ENCODE assay signal across 14 mouse cellular contexts in the genomic region with DNA sequence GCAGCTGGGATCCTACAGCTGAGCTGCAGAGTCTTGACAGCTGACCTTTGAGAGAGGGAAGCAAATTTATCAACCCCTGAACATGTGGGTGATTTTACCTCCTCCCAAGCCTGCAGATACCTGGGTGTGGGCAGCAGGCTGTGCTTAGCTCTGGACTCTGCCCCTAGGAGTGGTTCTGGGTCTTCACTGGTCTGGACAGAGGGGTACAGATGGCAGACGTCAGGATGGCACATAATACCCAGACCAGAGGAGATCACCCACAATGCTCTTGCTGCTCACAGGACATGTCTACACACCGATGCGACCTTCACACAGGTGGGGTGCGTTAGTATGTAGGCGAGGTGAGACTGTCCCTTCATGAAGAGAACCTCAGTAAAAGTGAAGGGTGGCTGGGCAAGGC. TPM values are rescaled to one million over a fixed set of nuclear protein-coding genes. Genes with fewer than 3 reads are reported as not detected.
DNase-seq lines count a peak whose midpoint lies in the region; ATAC-seq and TF ChIP-seq lines count a peak whose summit lies in the region.
"Had no signal": no experiment of that assay in that cellular context is flagged by ENCODE, and none has a peak within 500 bp of the region (broad histone marks: within the 10 kb centered on the region; RNA-seq: fewer than 3 reads in every experiment).

No protein-coding gene starts in this region.

- WGBS in heart, embryonic 11.5 days (ENCODE audit: insufficient replicate concordance), result 85% methylated on average over 5 of the region's 5 CpGs
- whole genome bisulfite sequencing in midbrain, embryonic 10.5 days, result 90% methylated on average over 5 of the region's 5 CpGs
- 91% methylated on average over 5 of the region's 5 CpGs for WGBS in midbrain, postnatal 0 days
- WGBS in hindbrain, embryonic 14.5 days, result 88% methylated on average over 5 of the region's 5 CpGs
- 80% methylated on average over 5 of the region's 5 CpGs for WGBS in stomach, embryonic 14.5 days

- peaks cover 20% of the 10 kb centered on the region for H3K4me1 ChIP-seq in heart, embryonic 11.5 days (ENCODE audit: control insufficient read depth, insufficient read depth, low read length)
- peaks cover 33% of the 10 kb centered on the region for H3K4me1 ChIP-seq in midbrain, embryonic 10.5 days
- 0 out of 2 replicates have a peak, but pooled peaks cover 3% of the 10 kb centered on the region for H3K4me1 ChIP-seq in midbrain, postnatal 0 days (ENCODE audit: insufficient read depth, low read length)
- peaks cover 19% of the 10 kb centered on the region for H3K4me1 ChIP-seq in hindbrain, embryonic 14.5 days (replicated peaks; ENCODE audit: control insufficient read depth, insufficient read depth, low read length)
- H3K4me1 ChIP-seq in stomach, embryonic 14.5 days (ENCODE audit: control insufficient read depth, insufficient read depth, low read length), result peaks cover 20% of the 10 kb centered on the region

- H3K9me3 ChIP-seq in heart, embryonic 11.5 days (replicated peaks; ENCODE audit: control insufficient read depth, low read length), result no peaks in the 10 kb centered on the region
- no peaks in the 10 kb centered on the region for H3K9me3 ChIP-seq in midbrain, embryonic 10.5 days (replicated peaks)
- no peaks in the 10 kb centered on the region for H3K9me3 ChIP-seq in midbrain, postnatal 0 days (ENCODE audit: low read length)
- H3K9me3 ChIP-seq in hindbrain, embryonic 14.5 days (ENCODE audit: control insufficient read depth, low read length), result no peaks in the 10 kb centered on the region
- no peaks in the 10 kb centered on the region for H3K9me3 ChIP-seq in stomach, embryonic 14.5 days (ENCODE audit: control insufficient read depth, low read depth, low read length)
- H3K9me3 ChIP-seq: embryonic facial prominence, embryonic 15.5 days had no signal

- intact Hi-C loops in heart, postnatal 14 days (cut with DNase I), result loop anchor here (5.0 kb wide), 1 partner anchor 702 kb away; no protein-coding TSS in a partner anchor

- no peaks in the 10 kb centered on the region for H3K27me3 ChIP-seq in heart, embryonic 11.5 days (ENCODE audit: control insufficient read depth, insufficient read depth, low read length)
- H3K27me3 ChIP-seq in midbrain, embryonic 10.5 days (ENCODE audit: low read depth, poor library complexity, severe bottlenecking), result no peaks in the 10 kb centered on the region
- H3K27me3 ChIP-seq in midbrain, postnatal 0 days (ENCODE audit: insufficient read depth, low read length), result no peaks in the 10 kb centered on the region
- no peaks in the 10 kb centered on the region for H3K27me3 ChIP-seq in hindbrain, embryonic 14.5 days (ENCODE audit: control insufficient read depth, insufficient read depth, low read length)
- no peaks in the 10 kb centered on the region for H3K27me3 ChIP-seq in stomach, embryonic 14.5 days (ENCODE audit: control insufficient read depth, insufficient read depth, low read length)
- H3K27me3 ChIP-seq: embryonic facial prominence, embryonic 15.5 days; Patski had no signal

- no peak for DNase-seq in heart, postnatal 14 days
- no peak for DNase-seq in midbrain, embryonic 10.5 days (ENCODE audit: low spot score)
- no peak for DNase-seq in midbrain, postnatal 0 days (ENCODE audit: low spot score)
- no peak for DNase-seq in hindbrain, embryonic 14.5 days (ENCODE audit: low spot score)
- no peak for DNase-seq in embryo, embryonic 10.5 days (ENCODE audit: low spot score)
- DNase-seq in T-cell, adult 2 months (ENCODE audit: low spot score), result no peak
- DNase-seq: adrenal gland, postnatal 25 days; kidney, postnatal 10 days; lung, adult 18-20 months; thymus, postnatal 14 days had no signal

- TF ChIP-seq CTCF in midbrain, postnatal 0 days (IDR thresholded peaks at IDR 0.05), result no peak

- no peak overlapping the region for H3K27ac ChIP-seq in heart, embryonic 11.5 days (ENCODE audit: low read depth, low read length)
- H3K27ac ChIP-seq in midbrain, embryonic 10.5 days (replicated peaks), result peak overlapping the region; percentile 97
- no peak overlapping the region for H3K27ac ChIP-seq in midbrain, postnatal 0 days (ENCODE audit: low read depth, low read length)
- H3K27ac ChIP-seq in hindbrain, embryonic 14.5 days, result no peak overlapping the region
- no peak overlapping the region; the same call in 1 of the 2 replicates for H3K27ac ChIP-seq in stomach, embryonic 14.5 days (ENCODE audit: low read length)

- no peak overlapping the region for H3K4me3 ChIP-seq in heart, embryonic 11.5 days (ENCODE audit: low read depth, low read length)
- peak overlapping the region; percentile 72; the same call in 1 of the 2 replicates for H3K4me3 ChIP-seq in midbrain, embryonic 10.5 days
- H3K4me3 ChIP-seq in midbrain, postnatal 0 days (ENCODE audit: low read depth, low read length), result no peak overlapping the region
- H3K4me3 ChIP-seq in hindbrain, embryonic 14.5 days (replicated peaks; ENCODE audit: low read length), result no peak overlapping the region
- no peak overlapping the region for H3K4me3 ChIP-seq in stomach, embryonic 14.5 days (ENCODE audit: low read depth, low read length)

- ATAC-seq in heart, embryonic 11.5 days (replicated peaks; ENCODE audit: insufficient number of reproducible peaks, low FRiP score, low TSS enrichment), result no peak
- ATAC-seq in midbrain, postnatal 0 days (ENCODE audit: low FRiP score), result no peak
- ATAC-seq in hindbrain, embryonic 14.5 days (ENCODE audit: low FRiP score), result no peak
- no peak for ATAC-seq in stomach, embryonic 14.5 days (ENCODE audit: insufficient number of reproducible peaks, insufficient read depth, low FRiP score, low read depth)
- ATAC-seq: Patski had no signal

- H3K36me3 ChIP-seq in heart, embryonic 11.5 days (ENCODE audit: control insufficient read depth, insufficient read depth, low read length), result no peaks in the 10 kb centered on the region
- H3K36me3 ChIP-seq in midbrain, embryonic 10.5 days, result peaks cover 21% of the 10 kb centered on the region
- peaks cover 5% of the 10 kb centered on the region; the same call in 1 of the 2 replicates for H3K36me3 ChIP-seq in midbrain, postnatal 0 days (ENCODE audit: insufficient read depth, low read length)
- H3K36me3 ChIP-seq in hindbrain, embryonic 14.5 days (replicated peaks; ENCODE audit: control insufficient read depth, insufficient read depth), result peaks cover 17% of the 10 kb centered on the region
- peaks cover 9% of the 10 kb centered on the region; the same call in 1 of the 2 replicates for H3K36me3 ChIP-seq in stomach, embryonic 14.5 days (ENCODE audit: control insufficient read depth, insufficient read depth, low read length)

- no peak overlapping the region for H3K4me2 ChIP-seq in heart, embryonic 11.5 days
- no peak overlapping the region for H3K4me2 ChIP-seq in midbrain, postnatal 0 days (ENCODE audit: low read depth, low read length, poor library complexity, severe bottlenecking)
- peak overlapping the region; percentile 93 for H3K4me2 ChIP-seq in hindbrain, embryonic 14.5 days (replicated peaks)
- H3K4me2 ChIP-seq in stomach, embryonic 14.5 days (replicated peaks; ENCODE audit: low read depth, low read length), result peak overlapping the region; percentile 93

- H3K9ac ChIP-seq in heart, embryonic 11.5 days (ENCODE audit: low read depth, low read length), result 0 out of 2 replicates have a peak overlapping the region, but pooled peaks have one; percentile 12
- no peak overlapping the region for H3K9ac ChIP-seq in midbrain, postnatal 0 days (replicated peaks; ENCODE audit: low read length, poor library complexity, severe bottlenecking)
- peak overlapping the region; percentile 63; the same call in 1 of the 2 replicates for H3K9ac ChIP-seq in hindbrain, embryonic 14.5 days
- no peak overlapping the region for H3K9ac ChIP-seq in stomach, embryonic 14.5 days (replicated peaks; ENCODE audit: low read depth, low read length)

RNA-seq across cellular contexts. Expression of gene Gpr137, which starts 7.3 kb away (rescaled TPM):
- 22.4 and 23.7 TPM in 2 replicates for polyA plus RNA-seq in heart, embryonic 11.5 days (2014; fragmentation: Nextera tagmentation; extraction: Ambion mirVana)
- 10 to 100 TPM; 34.1 to 40.0 TPM for total RNA-seq in heart, postnatal 14 days (2021)
- 29.5 and 33.9 TPM in 2 replicates for polyA plus RNA-seq in midbrain, embryonic 10.5 days (2016; fragmentation: Nextera tagmentation; extraction: Ambion mirVana)
- total RNA-seq in midbrain, postnatal 0 days (2014; rRNA removed), result 88.5 and 101 TPM in 2 replicates
- 77.6 and 78.8 TPM in 2 replicates for polyA plus RNA-seq in midbrain, postnatal 0 days (2015; fragmentation: Nextera tagmentation; extraction: Ambion mirVana)
- polyA plus RNA-seq in hindbrain, embryonic 14.5 days (2014; fragmentation: Nextera tagmentation; extraction: Ambion mirVana), result 60.2 and 68.8 TPM in 2 replicates
- 21.8 and 24.8 TPM in 2 replicates for polyA plus RNA-seq in stomach, embryonic 14.5 days (2014; fragmentation: Nextera tagmentation; extraction: Ambion mirVana)

RNA-seq across cellular contexts. Expression of gene Bad, which starts 7.9 kb away (rescaled TPM):
- 54.9 and 55.7 TPM in 2 replicates for polyA plus RNA-seq in heart, embryonic 11.5 days (2014; fragmentation: Nextera tagmentation; extraction: Ambion mirVana)
- 10 to 100 TPM; 28.6 to 29.9 TPM for total RNA-seq in heart, postnatal 14 days (2021)
- polyA plus RNA-seq in midbrain, embryonic 10.5 days (2016; fragmentation: Nextera tagmentation; extraction: Ambion mirVana), result 66.6 and 69.8 TPM in 2 replicates
- total RNA-seq in midbrain, postnatal 0 days (2014; rRNA removed), result 50.3 and 55.9 TPM in 2 replicates
- 91.6 and 104 TPM in 2 replicates for polyA plus RNA-seq in midbrain, postnatal 0 days (2015; fragmentation: Nextera tagmentation; extraction: Ambion mirVana)
- polyA plus RNA-seq in hindbrain, embryonic 14.5 days (2014; fragmentation: Nextera tagmentation; extraction: Ambion mirVana), result 81.8 and 84.5 TPM in 2 replicates
- 69.1 and 70.8 TPM in 2 replicates for polyA plus RNA-seq in stomach, embryonic 14.5 days (2014; fragmentation: Nextera tagmentation; extraction: Ambion mirVana)

RNA-seq across cellular contexts. Expression of gene Kcnk4, which starts 15.2 kb away (rescaled TPM):
- 0.17 and 0.46 TPM in 2 replicates for polyA plus RNA-seq in heart, embryonic 11.5 days (2014; fragmentation: Nextera tagmentation; extraction: Ambion mirVana)
- under 1 TPM in 1 of 2 experiments, not detected in 1; 0.26 TPM for total RNA-seq in heart, postnatal 14 days (2021)
- polyA plus RNA-seq in midbrain, embryonic 10.5 days (2016; fragmentation: Nextera tagmentation; extraction: Ambion mirVana), result 0.11 TPM in 1 of 2 replicates, not detected in the other
- total RNA-seq in midbrain, postnatal 0 days (2014; rRNA removed), result 7.9 and 13.6 TPM in 2 replicates
- 17.8 and 18.0 TPM in 2 replicates for polyA plus RNA-seq in midbrain, postnatal 0 days (2015; fragmentation: Nextera tagmentation; extraction: Ambion mirVana)
- polyA plus RNA-seq in hindbrain, embryonic 14.5 days (2014; fragmentation: Nextera tagmentation; extraction: Ambion mirVana), result 8.5 and 10.9 TPM in 2 replicates
- 0.35 and 0.95 TPM in 2 replicates for polyA plus RNA-seq in stomach, embryonic 14.5 days (2014; fragmentation: Nextera tagmentation; extraction: Ambion mirVana)

RNA-seq across cellular contexts. Expression of gene Catsperz, which starts 24.4 kb away (rescaled TPM):
- 1.9 and 3.9 TPM in 2 replicates for polyA plus RNA-seq in heart, embryonic 11.5 days (2014; fragmentation: Nextera tagmentation; extraction: Ambion mirVana)
- not detected for total RNA-seq in heart, postnatal 14 days (2021)
- polyA plus RNA-seq in midbrain, embryonic 10.5 days (2016; fragmentation: Nextera tagmentation; extraction: Ambion mirVana), result 0.35 and 0.43 TPM in 2 replicates
- 0.52 and 1.1 TPM in 2 replicates for total RNA-seq in midbrain, postnatal 0 days (2014; rRNA removed)
- 2.1 and 3.0 TPM in 2 replicates for polyA plus RNA-seq in midbrain, postnatal 0 days (2015; fragmentation: Nextera tagmentation; extraction: Ambion mirVana)
- polyA plus RNA-seq in hindbrain, embryonic 14.5 days (2014; fragmentation: Nextera tagmentation; extraction: Ambion mirVana), result 1.7 and 2.3 TPM in 2 replicates
- 1.5 and 1.8 TPM in 2 replicates for polyA plus RNA-seq in stomach, embryonic 14.5 days (2014; fragmentation: Nextera tagmentation; extraction: Ambion mirVana)
- total RNA-seq: adrenal gland, postnatal 25 days had no signal

RNA-seq across cellular contexts. Expression of gene Ppp1r14b, which starts 25.2 kb away (rescaled TPM):
- polyA plus RNA-seq in heart, embryonic 11.5 days (2014; fragmentation: Nextera tagmentation; extraction: Ambion mirVana), result 162 and 177 TPM in 2 replicates
- 100 to 1,000 TPM in 1 of 2 experiments, 10 to 100 TPM in 1; 89.8 to 120 TPM for total RNA-seq in heart, postnatal 14 days (2021)
- 90.8 and 116 TPM in 2 replicates for polyA plus RNA-seq in midbrain, embryonic 10.5 days (2016; fragmentation: Nextera tagmentation; extraction: Ambion mirVana)
- 137 and 150 TPM in 2 replicates for total RNA-seq in midbrain, postnatal 0 days (2014; rRNA removed)
- polyA plus RNA-seq in midbrain, postnatal 0 days (2015; fragmentation: Nextera tagmentation; extraction: Ambion mirVana), result 143 and 144 TPM in 2 replicates
- 211 and 215 TPM in 2 replicates for polyA plus RNA-seq in hindbrain, embryonic 14.5 days (2014; fragmentation: Nextera tagmentation; extraction: Ambion mirVana)
- 99.5 and 103 TPM in 2 replicates for polyA plus RNA-seq in stomach, embryonic 14.5 days (2014; fragmentation: Nextera tagmentation; extraction: Ambion mirVana)

Comparison
In these comparisons a context has a peak if more than half of its experiments do, and no peak if none do; other contexts are left out.
1. H3K4me2 ChIP-seq: peak in hindbrain, embryonic 14.5 days (single experiment) and stomach, embryonic 14.5 days (single experiment); none in heart, embryonic 11.5 days (single experiment) and midbrain, postnatal 0 days (single experiment).
2. H3K9ac ChIP-seq: peak in heart, embryonic 11.5 days (single experiment) and hindbrain, embryonic 14.5 days (single experiment); none in midbrain, postnatal 0 days (single experiment) and stomach, embryonic 14.5 days (single experiment).